Mouse (Mus musculus) yolk sac, embryonic 10.5 days (tissue): ENCODE data around the gene Ahnak2.
A peak's percentile ranks its signal among the peaks of the same experiment; 100 is the strongest.

ENCODE experiments used
- DNase-seq: peaks from one replicate; pipeline ENCODE4 v3.0.0-alpha.2; 2017; ENCODE audit warnings: low spot score

Ahnak2 gene

GRCm38 (mm10) chr12:112760154-112760926, 42.1 kb downstream of the Ahnak2 start, which contains the start of gene Pld4:
Gene Pld4, plus strand, starts transcription at chr12:112760655.
- DNase-seq: no peak

GRCm38 (mm10) chr12:112759471-112759870, 43.0 kb downstream of the Ahnak2 start:
- DNase-seq: no peak

GRCm38 (mm10) chr12:112757896-112758295, 44.6 kb downstream of the Ahnak2 start:
- DNase-seq: no peak

DNA sequence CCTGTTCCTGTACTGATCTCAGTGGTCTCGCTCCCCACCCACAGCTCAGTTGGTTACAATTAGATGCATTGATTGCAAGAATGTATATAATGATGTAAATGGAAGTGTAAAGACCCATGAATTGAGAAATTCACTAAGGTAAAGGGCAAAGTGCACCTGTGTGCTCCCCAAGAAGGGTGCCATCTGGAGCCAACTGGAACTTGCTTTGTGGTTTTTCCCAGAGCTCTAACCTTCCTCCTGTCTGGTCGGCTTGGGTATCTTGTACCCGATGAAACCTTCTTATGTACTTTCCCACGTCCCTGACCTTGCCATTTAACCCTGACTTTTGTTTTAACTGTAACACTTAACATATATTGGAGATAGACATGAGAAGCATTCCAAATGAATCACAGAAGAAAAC, 46.6 kb downstream of the Ahnak2 start:
- DNase-seq: no peak

DNA sequence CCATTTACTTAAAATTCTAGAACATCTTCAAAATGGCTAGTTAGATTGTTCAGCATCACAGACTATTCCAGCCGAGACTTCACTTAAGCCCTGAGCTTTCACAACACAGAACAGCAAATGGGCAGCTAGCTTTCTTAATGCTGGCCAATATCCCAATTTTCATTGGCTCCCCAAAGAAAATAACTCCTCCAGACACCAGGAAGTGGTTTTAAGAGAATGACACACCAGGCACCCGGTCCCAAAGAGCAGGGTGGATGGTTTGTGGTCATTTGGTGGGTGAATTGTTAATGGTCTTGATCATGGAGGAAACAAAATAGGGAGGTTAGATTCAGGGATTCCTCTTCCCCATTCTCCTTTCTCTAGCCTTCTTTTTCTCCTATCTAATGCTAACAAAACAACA, 50.1 kb downstream of the Ahnak2 start:
- no peak for DNase-seq

GRCm38 (mm10) chr12:112750976-112751375, 51.5 kb downstream of the Ahnak2 start:
- DNase-seq: no peak

- no peak for DNase-seq
Measured at GRCm38 (mm10) chr12:112747606-112747970, 54.9 kb downstream of the Ahnak2 start.

DNA sequence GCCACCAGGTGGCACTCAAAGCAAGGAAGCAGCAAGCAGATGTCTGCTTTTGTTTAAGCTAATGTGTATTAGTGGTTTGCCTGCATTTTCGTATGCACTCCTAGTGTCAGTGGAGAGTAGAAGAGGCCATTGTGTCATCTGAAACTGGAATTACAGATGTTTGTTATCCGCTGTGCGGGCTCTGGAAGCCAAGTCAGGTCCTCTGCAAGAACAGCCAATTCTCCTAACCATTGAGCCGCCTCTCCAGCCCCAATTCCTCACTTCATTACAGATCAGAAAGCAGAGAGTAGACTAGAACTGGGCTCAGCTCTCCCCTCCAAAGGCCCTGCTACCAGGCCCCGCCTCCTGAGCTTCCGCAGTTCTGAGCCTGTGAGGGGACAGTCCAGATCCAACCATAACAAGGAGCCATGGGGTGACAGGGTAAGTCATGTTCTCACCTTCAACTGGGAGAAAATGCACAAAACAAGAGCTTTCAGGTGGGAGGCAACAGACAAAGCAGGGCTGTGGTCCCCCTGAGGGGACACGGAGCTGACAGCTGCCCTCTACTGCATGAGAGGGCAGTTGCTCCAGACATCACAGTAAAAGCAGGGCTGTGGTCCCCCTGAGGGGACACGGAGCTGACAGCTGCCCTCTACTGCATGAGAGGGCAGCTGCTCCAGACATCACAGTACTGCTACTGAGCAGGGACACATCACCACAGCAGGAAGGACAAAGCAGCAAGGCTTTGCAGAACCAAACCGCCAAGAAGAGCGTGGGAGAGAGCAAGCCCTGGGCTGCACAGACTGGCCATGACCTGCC, 55.5 kb downstream of the Ahnak2 start:
- DNase-seq: no peak

DNA sequence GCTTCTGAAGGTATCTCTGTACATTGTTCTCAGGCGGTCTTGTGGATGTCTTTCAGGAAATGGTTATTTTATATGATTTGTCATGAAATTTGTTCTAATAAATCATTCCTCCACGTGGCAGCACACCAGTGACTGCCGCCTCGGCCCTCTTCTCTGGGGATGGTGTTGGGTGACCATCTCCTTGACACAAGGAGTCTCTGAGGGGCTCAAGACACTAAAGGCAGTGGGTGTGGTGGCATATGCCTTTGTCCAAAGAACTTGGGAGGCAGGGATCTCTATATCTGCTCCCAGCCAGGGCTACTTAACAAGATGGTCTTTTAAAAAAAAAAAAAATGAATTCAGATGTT, 56.0 kb downstream of the Ahnak2 start:
- DNase-seq: peak; percentile 41

- no peak for DNase-seq
Measured at GRCm38 (mm10) chr12:112745716-112746115, 56.7 kb downstream of the Ahnak2 start.

- no peak for DNase-seq
Measured at GRCm38 (mm10) chr12:112744891-112745580, 57.4 kb downstream of the Ahnak2 start.

- DNase-seq: no peak
Measured at GRCm38 (mm10) chr12:112744211-112744610, 58.2 kb downstream of the Ahnak2 start.

DNA sequence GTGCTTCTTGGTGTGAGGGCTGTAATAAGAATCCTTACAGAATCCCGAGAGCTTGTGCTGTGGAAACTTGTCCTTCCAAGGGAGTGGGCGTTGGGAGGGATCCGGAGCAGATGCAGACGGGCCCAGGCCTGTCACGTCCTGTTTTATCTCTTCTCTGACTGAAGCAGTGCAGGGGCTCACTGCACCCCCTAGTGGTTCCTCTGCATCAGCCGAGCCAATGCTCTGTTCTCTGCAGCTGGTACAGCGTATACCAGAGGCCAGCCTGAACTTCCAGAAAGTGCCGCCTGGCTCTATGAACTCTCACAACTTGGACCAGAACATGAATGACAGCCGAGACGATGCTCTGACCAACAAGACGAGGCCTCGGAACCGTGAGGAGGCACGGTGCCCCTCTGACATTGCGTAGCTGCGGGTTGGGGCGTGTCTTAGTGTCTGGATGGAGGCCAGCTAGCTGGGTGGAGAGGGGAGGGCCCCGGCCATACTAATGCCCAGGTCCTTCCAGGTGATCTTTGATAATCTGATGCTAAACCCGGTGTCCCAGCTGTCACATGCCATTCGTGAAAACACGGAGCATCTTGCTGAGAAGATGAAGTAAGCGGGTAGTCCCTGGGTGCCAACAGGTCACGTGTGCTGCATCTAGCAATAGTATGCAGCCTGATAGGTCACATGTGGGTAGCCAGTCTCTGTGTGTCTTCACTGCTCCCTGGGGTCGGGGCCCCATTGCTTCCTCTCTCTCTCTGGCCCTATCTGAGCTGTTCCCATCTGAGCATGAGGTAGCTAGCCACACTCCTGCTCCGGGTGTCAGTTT, 59.1 kb downstream of the Ahnak2 start:
- DNase-seq: peak; percentile 66

GRCm38 (mm10) chr12:112742768-112743167, 59.7 kb downstream of the Ahnak2 start:
- DNase-seq: no peak

GRCm38 (mm10) chr12:112739023-112739568, 63.4 kb downstream of the Ahnak2 start:
- DNase-seq: no peak

DNA sequence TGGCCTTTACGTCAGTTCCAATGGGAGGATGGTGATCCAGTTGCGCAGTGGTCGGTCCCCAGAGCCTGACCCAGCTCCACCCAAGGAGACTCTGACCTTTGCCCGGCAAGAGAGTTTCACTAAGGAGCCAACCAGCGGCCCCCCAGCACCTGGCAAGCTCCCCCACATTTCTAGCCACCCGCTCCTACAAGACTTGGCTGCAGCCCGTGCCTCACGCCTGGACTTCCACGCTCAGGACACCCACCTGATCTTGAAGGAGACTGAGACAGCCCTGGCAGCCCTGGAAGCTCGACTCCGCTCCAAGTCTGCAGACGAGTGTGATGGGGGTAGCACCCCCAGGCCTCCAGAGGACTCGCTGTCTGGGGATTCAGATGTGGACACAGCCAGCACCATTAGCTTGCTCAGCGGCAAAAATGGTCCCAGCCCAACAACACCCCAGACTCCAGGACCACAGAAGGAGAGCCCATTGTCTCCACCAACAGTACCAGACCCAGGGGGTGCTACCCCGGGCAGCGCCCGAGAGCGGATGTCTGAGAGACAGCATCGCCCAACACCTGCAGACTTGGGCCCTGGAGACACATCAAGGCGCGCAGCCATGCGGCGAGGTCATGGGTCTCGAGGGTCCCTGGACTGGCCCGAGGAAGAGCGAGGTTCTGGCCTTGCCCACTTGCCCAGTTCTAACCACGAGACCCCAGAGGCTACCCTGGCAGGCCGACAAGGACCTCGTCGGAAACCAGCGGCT, 64.0 kb downstream of the Ahnak2 start:
- DNase-seq: no peak

DNA sequence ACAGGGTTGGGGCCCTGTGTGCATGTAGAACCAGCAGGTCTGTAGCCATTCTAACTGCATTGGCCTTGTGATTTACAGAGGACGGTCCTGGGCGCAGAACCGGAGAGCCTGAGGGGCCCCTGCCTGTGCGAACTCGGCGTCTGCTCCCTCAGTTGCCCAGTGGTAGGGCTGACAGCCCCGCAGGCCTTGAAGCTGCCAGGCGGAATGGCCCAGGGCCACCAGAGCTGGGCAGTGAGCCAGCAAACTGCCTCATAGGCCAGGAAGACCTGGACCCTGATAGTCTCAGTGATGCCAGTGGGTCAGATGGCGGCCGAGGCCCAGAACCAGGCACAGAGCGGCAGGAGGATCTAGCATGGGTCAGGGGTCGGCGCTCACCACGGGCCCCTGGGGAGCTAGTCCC, 64.7 kb downstream of the Ahnak2 start:
- DNase-seq: no peak

DNA sequence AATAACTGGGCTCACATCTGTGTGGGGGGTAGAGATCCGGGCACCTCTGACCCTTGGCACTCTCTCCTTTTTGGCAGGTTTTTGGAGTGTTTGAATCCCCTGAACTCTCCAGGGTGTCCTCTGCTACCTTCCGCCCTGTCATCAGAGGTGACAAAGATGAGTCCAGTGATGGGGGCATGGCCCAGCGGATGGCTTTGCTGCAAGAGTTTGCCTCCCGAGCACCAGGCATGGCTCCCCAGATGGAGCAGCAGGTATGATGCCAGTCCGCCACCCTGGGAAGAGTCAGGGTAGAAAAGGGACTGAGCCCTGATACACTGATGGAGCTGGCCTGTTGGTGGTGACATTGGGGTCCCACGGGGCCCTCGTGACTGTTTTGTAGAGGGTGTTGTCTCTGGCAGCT, 65.4 kb downstream of the Ahnak2 start:
- no peak for DNase-seq

DNA sequence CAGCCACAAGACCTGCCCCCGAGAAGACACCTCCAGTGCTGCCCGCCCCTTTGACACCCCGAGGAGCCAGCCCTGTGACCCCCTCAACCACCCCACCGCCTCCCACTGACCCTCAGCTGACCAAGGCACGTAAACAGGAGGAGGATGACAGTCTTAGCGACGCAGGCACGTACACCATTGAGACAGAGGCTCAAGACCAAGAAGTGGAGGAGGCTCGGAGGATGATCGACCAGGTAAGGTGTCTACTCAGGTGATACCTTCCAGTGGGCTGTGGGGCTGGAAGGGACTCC, 65.9 kb downstream of the Ahnak2 start:
- DNase-seq: no peak

- DNase-seq: no peak
Measured at GRCm38 (mm10) chr12:112735896-112736635, 66.4 kb downstream of the Ahnak2 start.
